Mouse (Mus musculus) B cell, adult 2 months (primary cell): ENCODE data around the gene F11.

Experiments
- DNase-seq, 2 experiments: peaks; one replicate each; pipeline ENCODE4 v3.0.0; 2022

F11 gene

GRCm38 (mm10) chr8:45261920-45262319 lies at the start of gene F11:
Gene F11, minus strand, starts transcription at chr8:45262031.
- no peak for DNase-seq

GRCm38 (mm10) chr8:45310967-45311366 lies 49.1 kb upstream of the F11 start:
- no peak for DNase-seq

- no peak for DNase-seq
Measured at GRCm38 (mm10) chr8:45308366-45308765, 46.5 kb upstream of the F11 start, which contains the start of gene Gm45753. Gene Gm45753, minus strand, starts transcription at chr8:45308466.

GRCm38 (mm10) chr8:45305479-45305878 lies 43.6 kb upstream of the F11 start:
- DNase-seq = no peak

GRCm38 (mm10) chr8:45304354-45304753 lies 42.5 kb upstream of the F11 start:
- DNase-seq = no peak

GRCm38 (mm10) chr8:45302390-45302789 lies 40.6 kb upstream of the F11 start:
- DNase-seq = no peak

GRCm38 (mm10) chr8:45295276-45295675 lies 33.4 kb upstream of the F11 start:
- no peak for DNase-seq

GRCm38 (mm10) chr8:45294687-45295086 lies 32.9 kb upstream of the F11 start, which contains the start of gene Klkb1:
Gene Klkb1, minus strand, starts transcription at chr8:45294859.
- DNase-seq = no peak

- no peak for DNase-seq
Measured at GRCm38 (mm10) chr8:45291790-45292189, 30.0 kb upstream of the F11 start.

- no peak for DNase-seq
Measured at GRCm38 (mm10) chr8:45281630-45282029, 19.8 kb upstream of the F11 start.

- DNase-seq = no peak
Measured at GRCm38 (mm10) chr8:45277453-45277852, 15.6 kb upstream of the F11 start.

- DNase-seq = no peak
Measured at GRCm38 (mm10) chr8:45274317-45274716, 12.5 kb upstream of the F11 start.

GRCm38 (mm10) chr8:45269056-45269455 lies 7.2 kb upstream of the F11 start:
- no peak for DNase-seq

GRCm38 (mm10) chr8:45268485-45268884 lies 6.7 kb upstream of the F11 start:
- no peak for DNase-seq

- no peak for DNase-seq
Measured at GRCm38 (mm10) chr8:45267611-45268391, 6.0 kb upstream of the F11 start.

- DNase-seq = no peak
Measured at GRCm38 (mm10) chr8:45266993-45267392, 5.2 kb upstream of the F11 start.

GRCm38 (mm10) chr8:45264918-45265317 lies 3.1 kb upstream of the F11 start:
- no peak for DNase-seq

GRCm38 (mm10) chr8:45262851-45263250 lies 1.0 kb upstream of the F11 start:
- no peak for DNase-seq

GRCm38 (mm10) chr8:45258421-45258820 lies 3.4 kb downstream of the F11 start:
- DNase-seq = no peak

GRCm38 (mm10) chr8:45255040-45255439 lies 6.8 kb downstream of the F11 start:
- no peak for DNase-seq

- no peak for DNase-seq
Measured at GRCm38 (mm10) chr8:45254194-45254842, 7.5 kb downstream of the F11 start.

GRCm38 (mm10) chr8:45253586-45253985 lies 8.2 kb downstream of the F11 start:
- DNase-seq = no peak

GRCm38 (mm10) chr8:45253111-45253510 lies 8.7 kb downstream of the F11 start:
- no peak for DNase-seq

GRCm38 (mm10) chr8:45246307-45246706 lies 15.5 kb downstream of the F11 start:
- DNase-seq = no peak
